Mouse (Mus musculus): ENCODE results near the gene Gm45808.

DNA sequence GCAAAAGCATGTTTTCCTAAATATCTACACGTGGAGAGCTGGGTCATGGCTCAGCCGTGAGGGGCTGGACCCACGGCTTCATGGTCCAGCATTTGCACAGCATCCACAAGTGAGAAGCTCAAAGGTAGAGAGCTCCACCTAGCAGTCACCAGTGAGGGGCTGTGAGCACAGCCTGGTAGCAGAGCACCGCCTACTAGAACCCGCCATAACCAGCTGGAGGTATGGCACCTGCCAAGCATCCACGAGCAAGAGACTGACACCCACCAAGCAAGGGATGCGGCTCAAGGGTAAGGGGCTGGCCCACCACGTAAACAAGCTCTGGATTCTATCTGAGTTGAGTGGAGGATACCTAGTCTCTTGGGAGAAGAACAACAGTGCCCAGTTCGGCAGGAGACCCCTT, 21.1 kb downstream of the Gm45808 start:
- TF ChIP-seq POLR2A (IDR thresholded peaks at IDR 0.05; ENCODE audit: control insufficient read depth, extremely low read depth, insufficient read depth, low read length, poor library complexity) (no peak), CTCF (IDR thresholded peaks at IDR 0.05; ENCODE audit: borderline replicate concordance, control insufficient read depth, extremely low read depth, insufficient read depth, low read length, poor library complexity) (no peak)
